Mouse (Mus musculus) small intestine, adult 2 months (tissue): ENCODE data around the gene Tasp1.

Source experiments
- CTCF ChIP-seq: fragments of 200-500 bp; IDR thresholded peaks from 2 replicates; pipeline ENCODE4 v1.5.1; 2012; ENCODE audit warnings: low read depth, mild to moderate bottlenecking, control low read depth, inconsistent platforms, low read length, moderate library complexity, mixed read lengths; ENCODE audit not compliant: insufficient replicate concordance, insufficient read length; ENCODE audit errors: extremely low read depth
- POLR2A ChIP-seq: fragments of 200-500 bp; IDR thresholded peaks from 2 replicates; pipeline ENCODE4 v1.6.1; 2012; ENCODE audit warnings: low read depth, mild to moderate bottlenecking, control low read depth, inconsistent platforms, low read length, moderate library complexity

DNA sequence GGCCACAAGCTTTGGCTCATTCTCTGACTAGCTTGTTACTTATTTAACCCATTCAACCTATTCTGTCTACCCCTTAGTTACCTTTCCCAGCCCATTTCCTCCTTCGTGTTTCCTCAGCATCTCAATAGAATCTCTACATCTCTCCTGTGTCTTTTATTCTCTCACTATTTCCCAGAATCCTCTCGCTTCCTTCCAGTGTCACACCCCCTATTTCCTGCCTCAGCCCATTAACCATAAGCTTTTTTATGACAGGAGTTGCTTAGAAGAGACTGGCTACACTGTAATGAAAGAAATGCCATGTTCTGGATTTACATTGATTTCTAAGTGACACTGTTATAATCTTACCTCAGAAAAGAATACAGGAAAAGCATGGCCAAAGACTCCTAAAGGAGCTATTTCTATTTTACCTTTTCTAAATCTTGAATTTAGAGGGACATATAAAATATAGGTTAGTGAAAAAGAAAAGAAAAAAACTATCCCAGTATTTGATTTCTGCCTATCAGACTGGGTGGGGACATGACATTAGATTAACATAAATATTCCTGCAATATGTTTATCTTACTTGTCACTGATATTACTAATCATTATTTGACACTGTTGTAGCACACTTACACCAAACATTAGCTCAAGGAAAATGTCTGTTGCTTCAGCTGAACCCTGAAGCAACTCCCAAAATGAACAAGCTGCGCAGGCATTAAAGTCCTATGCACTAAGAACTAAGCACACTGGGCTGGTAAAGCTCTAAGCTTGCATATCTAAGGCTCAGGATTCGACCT lies 6.3 kb downstream of the Tasp1 start:
- no peak for TF ChIP-seq CTCF
- TF ChIP-seq POLR2A, result no peak
